Mouse (Mus musculus): ENCODE results near the gene Dscaml1. TPM values are rescaled to one million over a fixed set of nuclear protein-coding genes. Genes with fewer than 3 reads are reported as not detected.

The Dscaml1 gene
- polyA plus RNA-seq (2012; rRNA removed), result 0.48 and 0.62 TPM in 2 replicates

- Histone ChIP-seq H3K27ac (ENCODE audit: insufficient read depth, low read depth, low read length) (no peak within 1 kb of the TSS), H3K4me1 (ENCODE audit: control insufficient read depth, insufficient read depth, insufficient read length, low read length) (no peaks in the 10 kb centered on the region), H3K27me3 (ENCODE audit: control insufficient read depth, insufficient read depth, low read length) (peaks cover 23% of the 10 kb centered on the region), H3K4me3 (ENCODE audit: low read depth, low read length) (no peak within 1 kb of the TSS), H3K36me3 (ENCODE audit: control insufficient read depth, insufficient read depth, low read length) (no peaks in the 10 kb centered on the region)
- 70% methylated on average over 4 of the region's 4 CpGs for WGBS
- TF ChIP-seq POLR2A (IDR thresholded peaks at IDR 0.05; ENCODE audit: low read depth, low read length) (no peak), CTCF (IDR thresholded peaks at IDR 0.05; ENCODE audit: extremely low read depth, insufficient read length, insufficient replicate concordance, low read depth, low read length) (no peak)
These were observed at the start of gene Dscaml1 for GRCm38 (mm10) chr9:45426456-45426855. Dscaml1 (plus strand) TSS chr9:45426628.

- WGBS, result 24% methylated on average over 2 of the region's 2 CpGs
- H3K27me3 ChIP-seq (ENCODE audit: control insufficient read depth, insufficient read depth, low read length), result no peaks in the 10 kb centered on the region
- H3K27ac ChIP-seq (ENCODE audit: insufficient read depth, low read depth, low read length), result no peak overlapping the region
- H3K4me1 ChIP-seq (ENCODE audit: control insufficient read depth, insufficient read depth, insufficient read length, low read length), result no peaks in the 10 kb centered on the region
- no peaks in the 10 kb centered on the region for H3K36me3 ChIP-seq (ENCODE audit: control insufficient read depth, insufficient read depth, low read length)
- no peak overlapping the region for H3K4me3 ChIP-seq (ENCODE audit: low read depth, low read length)
- TF ChIP-seq POLR2A (IDR thresholded peaks at IDR 0.05; ENCODE audit: low read depth, low read length) (no peak), CTCF (IDR thresholded peaks at IDR 0.05; ENCODE audit: extremely low read depth, insufficient read length, insufficient replicate concordance, low read depth, low read length) (no peak)
These were observed 49.5 kb upstream of the Dscaml1 start for GRCm38 (mm10) chr9:45376883-45377282.

- Histone ChIP-seq H3K4me3 (ENCODE audit: low read depth, low read length) (no peak overlapping the region), H3K4me1 (ENCODE audit: control insufficient read depth, insufficient read depth, insufficient read length, low read length) (no peaks in the 10 kb centered on the region), H3K36me3 (ENCODE audit: control insufficient read depth, insufficient read depth, low read length) (no peaks in the 10 kb centered on the region), H3K27me3 (ENCODE audit: control insufficient read depth, insufficient read depth, low read length) (no peaks in the 10 kb centered on the region), H3K27ac (ENCODE audit: insufficient read depth, low read depth, low read length) (no peak overlapping the region)
- TF ChIP-seq POLR2A (IDR thresholded peaks at IDR 0.05; ENCODE audit: low read depth, low read length), result no peak
- no peak for TF ChIP-seq CTCF (IDR thresholded peaks at IDR 0.05; ENCODE audit: extremely low read depth, insufficient read length, insufficient replicate concordance, low read depth, low read length)
- WGBS, result 55% methylated on average over 10 of the region's 10 CpGs
These were observed 45.8 kb upstream of the Dscaml1 start for GRCm38 (mm10) chr9:45380411-45381251.

GRCm38 (mm10) chr9:45382336-45382735 is 44.1 kb upstream of the Dscaml1 start:
- Histone ChIP-seq H3K36me3 (ENCODE audit: control insufficient read depth, insufficient read depth, low read length) (no peaks in the 10 kb centered on the region), H3K27ac (ENCODE audit: insufficient read depth, low read depth, low read length) (no peak overlapping the region), H3K4me1 (ENCODE audit: control insufficient read depth, insufficient read depth, insufficient read length, low read length) (no peaks in the 10 kb centered on the region), H3K4me3 (ENCODE audit: low read depth, low read length) (no peak overlapping the region), H3K27me3 (ENCODE audit: control insufficient read depth, insufficient read depth, low read length) (no peaks in the 10 kb centered on the region)
- WGBS, result 60% methylated on average over 5 of the region's 5 CpGs
- no peak for TF ChIP-seq CTCF (IDR thresholded peaks at IDR 0.05; ENCODE audit: extremely low read depth, insufficient read length, insufficient replicate concordance, low read depth, low read length)
- no peak for TF ChIP-seq POLR2A (IDR thresholded peaks at IDR 0.05; ENCODE audit: low read depth, low read length)

- TF ChIP-seq POLR2A (IDR thresholded peaks at IDR 0.05; ENCODE audit: low read depth, low read length) (no peak), CTCF (IDR thresholded peaks at IDR 0.05; ENCODE audit: extremely low read depth, insufficient read length, insufficient replicate concordance, low read depth, low read length) (no peak)
- WGBS, result 81% methylated on average over 5 of the region's 5 CpGs
- Histone ChIP-seq H3K4me3 (ENCODE audit: low read depth, low read length) (no peak overlapping the region), H3K36me3 (ENCODE audit: control insufficient read depth, insufficient read depth, low read length) (no peaks in the 10 kb centered on the region), H3K27ac (ENCODE audit: insufficient read depth, low read depth, low read length) (no peak overlapping the region), H3K4me1 (ENCODE audit: control insufficient read depth, insufficient read depth, insufficient read length, low read length) (no peaks in the 10 kb centered on the region), H3K27me3 (ENCODE audit: control insufficient read depth, insufficient read depth, low read length) (no peaks in the 10 kb centered on the region)
These were observed 43.6 kb upstream of the Dscaml1 start for GRCm38 (mm10) chr9:45382834-45383233.

GRCm38 (mm10) chr9:45383883-45384282 is 42.5 kb upstream of the Dscaml1 start:
- Histone ChIP-seq H3K36me3 (ENCODE audit: control insufficient read depth, insufficient read depth, low read length) (no peaks in the 10 kb centered on the region), H3K27me3 (ENCODE audit: control insufficient read depth, insufficient read depth, low read length) (no peaks in the 10 kb centered on the region), H3K4me1 (ENCODE audit: control insufficient read depth, insufficient read depth, insufficient read length, low read length) (no peaks in the 10 kb centered on the region), H3K4me3 (ENCODE audit: low read depth, low read length) (no peak overlapping the region), H3K27ac (ENCODE audit: insufficient read depth, low read depth, low read length) (no peak overlapping the region)
- no peak for TF ChIP-seq POLR2A (IDR thresholded peaks at IDR 0.05; ENCODE audit: low read depth, low read length)
- no peak for TF ChIP-seq CTCF (IDR thresholded peaks at IDR 0.05; ENCODE audit: extremely low read depth, insufficient read length, insufficient replicate concordance, low read depth, low read length)
- WGBS, result 89% methylated on average over 6 of the region's 6 CpGs

- Histone ChIP-seq H3K4me3 (ENCODE audit: low read depth, low read length) (no peak overlapping the region), H3K4me1 (ENCODE audit: control insufficient read depth, insufficient read depth, insufficient read length, low read length) (no peaks in the 10 kb centered on the region), H3K27ac (ENCODE audit: insufficient read depth, low read depth, low read length) (no peak overlapping the region), H3K36me3 (ENCODE audit: control insufficient read depth, insufficient read depth, low read length) (no peaks in the 10 kb centered on the region), H3K27me3 (ENCODE audit: control insufficient read depth, insufficient read depth, low read length) (no peaks in the 10 kb centered on the region)
- WGBS, result 74% methylated on average over 5 of the region's 5 CpGs
- TF ChIP-seq CTCF (IDR thresholded peaks at IDR 0.05; ENCODE audit: extremely low read depth, insufficient read length, insufficient replicate concordance, low read depth, low read length) (no peak), POLR2A (IDR thresholded peaks at IDR 0.05; ENCODE audit: low read depth, low read length) (no peak)
These were observed 39.7 kb upstream of the Dscaml1 start for GRCm38 (mm10) chr9:45386698-45387097.

All from small intestine, adult 2 months (tissue).